Mouse (Mus musculus): ENCODE results near the gene Ube2n.

- no peak for TF ChIP-seq CTCF (conservative IDR thresholded peaks at IDR 0.05; ENCODE audit: low read length)
- TF ChIP-seq NANOG (IDR thresholded peaks at IDR 0.05; ENCODE audit: borderline replicate concordance, low read length) = no peak
Measured at GRCm38 (mm10) chr10:95477516-95477915, 37.4 kb upstream of the Ube2n start.

All from E14TG2a.4 (cell line).